Mouse (Mus musculus) retina, postnatal 1 day (tissue): ENCODE measurements around the gene Mrps21.
"Not testable (repeated sequence)": the region's sequence is repeated elsewhere in the genome, so short reads cannot be mapped to it uniquely, and the experiment has no call there.

Source experiments
- DNase-seq: peaks from one replicate; pipeline ENCODE4 v3.0.0-alpha.2; 2012

Mrps21 gene

GRCm38 (mm10) chr3:95891211-95892065, 20.1 kb upstream of the Mrps21 start, which contains the start of gene BC028528:
Gene BC028528 (minus strand): TSS chr3:95892005.
- DNase-seq: no peak

- no peak for DNase-seq
Observed at GRCm38 (mm10) chr3:95889664-95890063, 18.3 kb upstream of the Mrps21 start.

- DNase-seq: no peak
Observed at GRCm38 (mm10) chr3:95887596-95887995, 16.3 kb upstream of the Mrps21 start.

- no peak for DNase-seq
Observed at GRCm38 (mm10) chr3:95884400-95884799, 13.1 kb upstream of the Mrps21 start.

GRCm38 (mm10) chr3:95882816-95883425, 11.6 kb upstream of the Mrps21 start:
- DNase-seq: peak; percentile 77

- peak; percentile 99 for DNase-seq
Observed at GRCm38 (mm10) chr3:95881979-95882815, 10.9 kb upstream of the Mrps21 start, which contains the start of gene Ciart. Gene Ciart (minus strand): TSS chr3:95882251.

- DNase-seq: no peak
Observed at GRCm38 (mm10) chr3:95879063-95879462, 7.7 kb upstream of the Mrps21 start.

GRCm38 (mm10) chr3:95872048-95872447, 729 bp upstream of the Mrps21 start:
- no peak for DNase-seq

- no peak for DNase-seq
Observed at GRCm38 (mm10) chr3:95870976-95871375, 343 bp downstream of the Mrps21 start.

GRCm38 (mm10) chr3:95867408-95867807, 3.9 kb downstream of the Mrps21 start:
- DNase-seq: no peak

GRCm38 (mm10) chr3:95866071-95866470, 5.2 kb downstream of the Mrps21 start:
- DNase-seq: no peak

- no peak for DNase-seq
Observed at GRCm38 (mm10) chr3:95865571-95865970, 5.7 kb downstream of the Mrps21 start.

GRCm38 (mm10) chr3:95865050-95865449, 6.3 kb downstream of the Mrps21 start:
- DNase-seq: no peak

GRCm38 (mm10) chr3:95863578-95863977, 7.7 kb downstream of the Mrps21 start:
- DNase-seq: no peak

GRCm38 (mm10) chr3:95861796-95862195, 9.5 kb downstream of the Mrps21 start:
- peak; percentile 91 for DNase-seq

GRCm38 (mm10) chr3:95861216-95861615, 10.1 kb downstream of the Mrps21 start:
- no peak for DNase-seq

- no peak for DNase-seq
Observed at GRCm38 (mm10) chr3:95860323-95860722, 11.0 kb downstream of the Mrps21 start.

- DNase-seq: not testable (repeated sequence)
Observed at GRCm38 (mm10) chr3:95858278-95858677, 13.0 kb downstream of the Mrps21 start.

GRCm38 (mm10) chr3:95857050-95857449, 14.3 kb downstream of the Mrps21 start:
- DNase-seq: not testable (repeated sequence)

- no peak for DNase-seq
Observed at GRCm38 (mm10) chr3:95856115-95856514, 15.2 kb downstream of the Mrps21 start.

GRCm38 (mm10) chr3:95855502-95856089, 15.7 kb downstream of the Mrps21 start, which contains the start of gene Prpf3:
Gene Prpf3 (minus strand): TSS chr3:95855885.
- peak; percentile 95 for DNase-seq

GRCm38 (mm10) chr3:95851317-95851716, 20.0 kb downstream of the Mrps21 start:
- DNase-seq: no peak

- DNase-seq: no peak
Observed at GRCm38 (mm10) chr3:95850611-95851010, 20.7 kb downstream of the Mrps21 start.
